Mouse (Mus musculus): ENCODE data around the gene Prr12.

The Prr12 gene

GRCm38 (mm10) chr7:44996672-44997071, 56.0 kb downstream of the Prr12 start:
- no peak for DNase-seq

GRCm38 (mm10) chr7:44986879-44987718, 65.6 kb downstream of the Prr12 start:
- DNase-seq, result no peak

GRCm38 (mm10) chr7:44986192-44986878, 66.3 kb downstream of the Prr12 start, which contains the start of gene Prmt1:
Prmt1 (minus strand) TSS chr7:44986568.
- DNase-seq, result peak; percentile 97 to 98

DNA sequence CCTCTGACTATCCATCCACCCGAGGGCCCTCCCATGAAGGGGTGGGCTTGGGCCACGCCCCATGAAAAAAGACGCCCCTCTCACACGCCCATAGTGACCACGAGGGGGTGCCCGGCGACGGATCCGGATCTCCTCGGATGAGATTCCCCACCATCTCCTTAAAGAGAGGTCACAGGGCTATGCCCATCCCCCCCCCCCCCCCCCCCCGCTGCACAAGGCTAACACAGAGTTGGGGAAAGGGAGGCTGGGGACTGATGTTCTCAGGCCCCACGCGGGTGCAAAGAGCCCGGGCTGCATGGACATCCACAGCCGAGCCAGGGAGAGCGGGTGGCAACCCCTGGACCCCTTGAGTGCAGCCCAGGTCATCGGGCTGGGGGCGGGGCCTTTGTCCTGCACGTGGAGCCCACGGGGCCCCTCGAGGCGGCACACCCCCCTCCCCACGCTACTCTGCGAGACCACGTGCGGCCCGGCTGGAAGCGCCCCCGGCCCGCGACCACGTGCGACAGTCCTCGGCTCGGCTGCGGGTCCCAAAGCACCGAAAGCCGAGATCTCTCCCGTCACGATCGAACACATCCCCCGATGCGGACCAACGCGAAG, 67.0 kb downstream of the Prr12 start:
- peak; percentile 50 to 61 for DNase-seq

DNA sequence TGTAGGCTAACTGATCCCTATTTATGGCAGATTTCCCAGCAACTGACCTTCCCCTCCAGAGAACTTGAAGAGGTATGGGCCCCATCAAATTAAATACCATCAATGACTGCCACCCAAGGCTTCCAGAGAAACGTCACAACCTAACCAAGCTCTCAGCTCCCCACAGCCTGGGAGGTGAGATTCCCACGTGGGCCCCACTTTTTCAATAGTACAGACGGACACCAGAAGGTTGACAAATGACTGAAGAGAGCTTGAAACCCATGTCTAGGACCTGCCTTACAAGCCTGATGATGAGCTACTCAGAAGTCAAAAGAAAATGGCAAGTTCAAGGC, 67.9 kb downstream of the Prr12 start:
- no peak for DNase-seq

DNA sequence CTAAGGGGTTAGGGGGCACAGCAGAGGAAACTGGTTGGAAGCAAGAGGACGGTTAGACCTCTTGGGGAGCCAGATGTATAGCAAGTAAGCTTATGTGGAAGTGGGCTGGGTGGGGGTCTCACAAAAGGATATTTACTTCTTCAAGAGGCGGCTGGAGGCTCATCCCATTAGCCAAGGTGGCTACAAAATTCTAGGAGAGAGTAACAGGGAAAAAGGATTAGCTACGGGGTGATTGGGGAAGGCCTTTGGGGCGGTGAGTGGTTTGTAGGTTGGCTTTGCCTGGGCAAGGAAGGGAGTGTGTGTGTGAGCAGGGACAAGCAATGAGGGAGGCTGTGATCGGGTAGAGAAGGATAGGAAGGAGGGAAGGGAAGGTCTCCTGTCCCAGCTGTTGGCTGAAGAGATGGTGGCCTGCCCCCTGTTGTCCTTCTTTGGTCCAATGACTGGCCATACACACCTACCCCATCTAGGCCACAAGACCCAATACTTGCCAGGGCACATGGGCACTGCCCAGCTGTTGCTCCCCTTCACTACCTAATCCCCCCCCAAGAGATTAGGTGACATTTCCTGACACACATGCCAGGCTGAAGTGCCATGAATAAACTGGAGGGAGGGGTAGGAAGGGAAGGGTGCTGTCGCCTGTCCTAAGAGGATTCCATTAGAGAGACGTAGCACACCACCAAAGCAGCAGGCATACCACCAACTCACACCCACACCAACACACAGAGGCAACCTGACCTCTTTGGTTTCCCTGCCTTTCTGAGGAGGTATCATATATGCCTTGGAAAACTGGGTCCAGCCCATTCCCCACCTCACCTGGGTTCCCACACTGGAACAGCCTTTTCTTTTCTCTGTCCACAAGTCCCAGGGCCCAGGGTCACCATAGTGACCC, 68.5 kb downstream of the Prr12 start:
- DNase-seq, result no peak

- peak; percentile 88 to 91 for DNase-seq
Measured at GRCm38 (mm10) chr7:44983085-44983484, 69.6 kb downstream of the Prr12 start.

DNA sequence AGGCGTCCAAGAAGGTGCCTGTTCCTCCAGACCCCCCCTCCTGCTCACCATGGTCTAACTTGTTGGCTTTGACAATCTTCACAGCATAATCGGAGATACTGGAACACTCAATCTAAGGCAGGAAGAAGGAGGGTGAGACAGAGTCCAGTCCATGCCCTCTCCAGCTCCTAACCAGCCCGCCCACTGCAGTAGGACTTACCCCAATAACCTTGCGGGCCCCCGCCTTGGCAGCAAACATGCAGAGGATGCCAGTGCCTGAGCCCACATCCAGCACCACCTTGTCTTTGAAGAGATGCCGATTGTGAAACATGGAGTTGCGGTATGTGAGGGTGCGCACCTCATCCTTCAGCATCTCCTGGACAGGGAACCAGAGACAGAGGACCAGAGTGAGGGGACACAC, 71.1 kb downstream of the Prr12 start:
- no peak for DNase-seq

GRCm38 (mm10) chr7:44978300-44978699, 74.4 kb downstream of the Prr12 start:
- no peak for DNase-seq
